Mouse (Mus musculus) c-Kit-negative CD71-positive TER-119-positive erythroid progenitor cells, embryonic 14.5 days (primary cell): ENCODE data around the gene Pik3r5.

Experiments used
- DNase-seq: peaks from one replicate; pipeline ENCODE4 v3.0.0-alpha.2; 2013; ENCODE audit warnings: low read depth, low spot score

Pik3r5 gene

GRCm38 (mm10) chr11:68401428-68401827 is 30.5 kb upstream of the Pik3r5 start:
- no peak for DNase-seq

GRCm38 (mm10) chr11:68404185-68404584 is 27.7 kb upstream of the Pik3r5 start:
- no peak for DNase-seq

- no peak for DNase-seq
Measured at GRCm38 (mm10) chr11:68405576-68405975, 26.3 kb upstream of the Pik3r5 start.

- no peak for DNase-seq
Measured at GRCm38 (mm10) chr11:68407266-68407926, 24.5 kb upstream of the Pik3r5 start.

- no peak for DNase-seq
Measured at GRCm38 (mm10) chr11:68408127-68408526, 23.8 kb upstream of the Pik3r5 start.

GRCm38 (mm10) chr11:68417001-68417400 is 14.9 kb upstream of the Pik3r5 start:
- no peak for DNase-seq

- no peak for DNase-seq
Measured at GRCm38 (mm10) chr11:68417831-68418230, 14.1 kb upstream of the Pik3r5 start.

GRCm38 (mm10) chr11:68425492-68426315 is 6.2 kb upstream of the Pik3r5 start:
- no peak for DNase-seq

- no peak for DNase-seq
Measured at GRCm38 (mm10) chr11:68427083-68427570, 4.8 kb upstream of the Pik3r5 start.

- DNase-seq, result no peak
Measured at GRCm38 (mm10) chr11:68430662-68431061, 1.3 kb upstream of the Pik3r5 start.

GRCm38 (mm10) chr11:68432361-68433021 is 570 bp downstream of the Pik3r5 start:
- DNase-seq, result no peak

GRCm38 (mm10) chr11:68433534-68433933 is 1.6 kb downstream of the Pik3r5 start:
- DNase-seq, result no peak

GRCm38 (mm10) chr11:68434697-68435096 is 2.8 kb downstream of the Pik3r5 start:
- DNase-seq, result no peak

- DNase-seq, result no peak
Measured at GRCm38 (mm10) chr11:68435601-68436000, 3.7 kb downstream of the Pik3r5 start.

- DNase-seq, result no peak
Measured at GRCm38 (mm10) chr11:68436376-68436775, 4.5 kb downstream of the Pik3r5 start.

- no peak for DNase-seq
Measured at GRCm38 (mm10) chr11:68440100-68440499, 8.2 kb downstream of the Pik3r5 start.

GRCm38 (mm10) chr11:68440965-68441364 is 9.0 kb downstream of the Pik3r5 start:
- DNase-seq, result no peak

GRCm38 (mm10) chr11:68442346-68442745 is 10.4 kb downstream of the Pik3r5 start:
- DNase-seq, result no peak

GRCm38 (mm10) chr11:68442983-68443638 is 11.2 kb downstream of the Pik3r5 start:
- DNase-seq, result no peak

GRCm38 (mm10) chr11:68445901-68446300 is 14.0 kb downstream of the Pik3r5 start:
- no peak for DNase-seq

- no peak for DNase-seq
Measured at GRCm38 (mm10) chr11:68446547-68446946, 14.6 kb downstream of the Pik3r5 start.

- DNase-seq, result no peak
Measured at GRCm38 (mm10) chr11:68447242-68447641, 15.3 kb downstream of the Pik3r5 start.
